Mouse (Mus musculus): ENCODE data around the gene Naaladl2. TPM values are rescaled to one million over a fixed set of nuclear protein-coding genes. Genes with fewer than 3 reads are reported as not detected.

Gene Naaladl2
- not detected in 4 replicates for total RNA-seq (2023)

GRCm38 (mm10) chr3:25143555-25144311 is at the start of gene Naaladl2:
Gene Naaladl2, minus strand, starts transcription at chr3:25144261.

